Mouse (Mus musculus) ES-Bruce4 (cell line): ENCODE measurements around the gene Pet100.

Source experiments
- CTCF ChIP-seq: IDR thresholded peaks from one replicate; pipeline ENCODE4 v1.8.1; 2011; ENCODE audit warnings: low read depth, low read length
- POLR2A ChIP-seq: IDR thresholded peaks from one replicate; pipeline ENCODE4 v1.8.1; 2011; ENCODE audit warnings: low read length; ENCODE audit not compliant: insufficient read depth

DNA sequence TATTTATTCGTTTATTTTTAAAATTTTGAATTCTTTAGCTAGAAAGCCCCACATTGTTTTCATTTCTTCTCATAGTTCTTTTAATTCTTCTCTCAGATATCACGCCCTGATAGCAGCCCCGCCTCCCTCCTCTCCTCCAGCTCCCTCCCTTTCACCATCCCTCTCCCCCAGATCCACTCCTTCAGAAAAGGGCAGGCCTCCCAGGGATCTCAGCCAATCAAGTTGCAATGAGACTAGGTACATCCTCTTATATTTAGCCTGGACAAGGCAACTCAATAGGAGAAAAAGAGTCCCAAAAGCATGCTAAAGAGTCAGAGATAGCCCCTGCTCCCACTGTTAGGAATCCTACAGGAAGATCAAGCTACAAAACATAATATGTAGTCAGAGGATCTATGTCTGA, 53.3 kb downstream of the Pet100 start:
- TF ChIP-seq CTCF, result no peak
- TF ChIP-seq POLR2A, result no peak
